Mouse (Mus musculus) right cerebral cortex, adult 2 months (tissue): ENCODE data around the gene Lamb3.

Source experiments
- DNase-seq, 2 experiments: peaks; one replicate each; pipeline ENCODE4 v3.0.0; 2021 to 2022; ENCODE audit warnings: low spot score in 2 of 2

The Lamb3 gene

GRCm38 (mm10) chr1:193382841-193383462, 175.5 kb downstream of the Lamb3 start:
- peak; percentile 54 to 59 for DNase-seq

DNA sequence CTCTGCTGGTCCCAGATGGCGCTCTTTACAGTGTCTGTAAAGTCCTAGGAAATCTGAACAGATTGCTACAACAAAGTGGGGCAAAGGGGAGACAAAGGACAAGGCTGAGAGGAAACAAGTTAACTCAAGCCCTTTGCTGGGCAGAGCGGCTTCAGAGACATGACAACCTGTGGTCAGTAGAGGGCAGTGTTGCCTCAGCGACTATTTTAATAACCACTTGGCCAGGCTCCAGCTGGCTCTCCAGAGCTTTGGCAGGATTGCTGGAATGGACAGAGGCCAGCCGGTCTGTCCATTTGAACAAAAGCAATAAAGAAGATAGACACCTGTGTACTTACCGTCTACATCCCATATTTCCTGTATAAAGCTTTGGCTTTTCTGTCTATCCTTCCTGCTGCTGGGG, 178.6 kb downstream of the Lamb3 start:
- peak; percentile 86 to 89 for DNase-seq

DNA sequence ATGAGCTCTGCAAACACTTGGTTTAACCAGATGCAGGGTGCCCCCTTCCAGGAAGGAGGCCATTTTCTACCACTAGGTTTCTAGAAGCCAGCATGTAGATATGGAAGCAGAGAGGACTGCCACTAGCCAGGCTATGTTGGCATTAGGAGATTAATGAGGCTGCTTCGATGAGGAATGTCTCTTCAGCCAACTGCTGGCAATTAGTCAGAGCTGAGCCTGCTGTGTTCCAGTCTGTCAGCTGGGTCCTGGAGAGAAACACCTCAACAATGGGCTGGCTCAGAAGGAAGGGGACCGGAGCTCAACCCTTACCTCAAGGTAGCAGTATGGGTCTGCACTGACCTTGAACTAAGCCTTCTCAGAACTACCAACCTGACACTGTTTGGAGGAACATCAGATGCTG, 179.7 kb downstream of the Lamb3 start:
- no peak for DNase-seq

DNA sequence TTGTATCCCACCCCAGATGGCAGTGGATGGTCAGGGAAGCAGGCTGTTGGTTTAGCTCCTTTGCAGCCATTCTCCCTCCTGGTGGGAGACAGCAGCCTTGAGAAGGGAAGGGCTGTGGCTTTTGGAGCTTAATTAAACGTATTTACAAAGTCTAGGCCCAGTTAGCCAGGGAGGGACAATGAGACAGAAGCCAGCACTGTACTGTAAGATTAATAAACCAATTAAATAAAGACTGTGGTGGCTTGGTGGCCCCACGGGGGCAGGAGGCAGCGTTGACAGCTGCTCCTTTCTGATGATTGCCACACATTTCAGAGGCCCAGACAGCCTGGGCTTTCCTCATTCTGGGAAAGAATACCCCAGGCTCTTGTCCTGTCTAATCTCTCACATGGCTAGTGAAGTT, 182.0 kb downstream of the Lamb3 start:
- DNase-seq, result no peak

DNA sequence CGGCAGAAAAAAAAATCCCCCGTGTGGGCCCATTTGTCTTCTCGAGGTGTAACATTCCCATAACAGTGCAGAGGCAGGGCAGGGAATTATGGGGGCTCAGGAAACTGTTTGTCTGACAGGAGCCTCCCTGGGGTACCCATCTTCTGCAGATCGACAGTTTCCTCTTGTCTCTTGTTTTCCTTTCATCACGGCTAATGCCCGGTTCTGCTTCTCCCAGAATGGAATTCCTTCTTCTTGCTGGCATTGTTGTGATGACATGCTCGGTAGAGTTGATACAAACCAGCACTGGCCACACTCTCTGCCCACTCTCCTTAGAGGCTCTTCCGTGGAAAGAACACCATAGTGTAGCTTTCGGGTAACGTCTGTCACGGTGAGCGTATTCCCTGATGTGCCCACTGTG, 182.5 kb downstream of the Lamb3 start:
- no peak for DNase-seq

- DNase-seq, result no peak
Measured at GRCm38 (mm10) chr1:193392266-193392665, 184.8 kb downstream of the Lamb3 start.
